Mouse (Mus musculus): ENCODE results near the gene Cdx2. TPM values are rescaled to one million over a fixed set of nuclear protein-coding genes. Genes with fewer than 3 reads are reported as not detected.

Cdx2 gene
- polyA plus RNA-seq, 1 experiment: 344 TPM

DNA sequence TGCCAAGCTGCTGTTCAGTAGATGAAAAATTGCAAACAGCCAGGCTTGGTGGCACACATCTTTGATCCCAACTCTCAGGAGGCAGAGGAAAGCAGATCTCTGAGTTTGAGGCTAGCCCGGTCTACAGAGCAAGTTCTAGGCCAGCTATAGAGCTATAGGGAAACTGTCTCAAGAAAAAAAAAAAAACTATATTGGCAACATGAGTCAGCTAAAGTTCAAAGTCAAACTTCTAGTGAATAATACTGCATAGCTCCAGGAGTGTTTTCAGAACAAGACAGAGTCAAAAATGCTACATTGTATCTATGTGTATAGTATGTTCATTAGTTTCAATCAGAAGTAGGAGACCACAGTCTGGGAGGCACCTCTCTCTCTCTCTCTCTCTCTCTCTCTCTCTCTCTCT lies 46.9 kb downstream of the Cdx2 start:
- Histone ChIP-seq H3K27ac (ENCODE audit: insufficient read depth, low read depth, low read length) (peak overlapping the region; percentile 63), H3K36me3 (ENCODE audit: control insufficient read depth, insufficient read depth, low read length) (no peaks in the 10 kb centered on the region), H3K27me3 (ENCODE audit: control insufficient read depth, insufficient read depth, low read length) (no peaks in the 10 kb centered on the region), H3K4me3 (ENCODE audit: low read depth, low read length) (no peak overlapping the region), H3K4me1 (ENCODE audit: control insufficient read depth, insufficient read depth, insufficient read length, low read length) (peaks cover 11% of the 10 kb centered on the region; the same call in 1 of the 2 replicates)
- 50% methylated on average over 1 of the region's 1 CpGs for WGBS
- no peak for TF ChIP-seq POLR2A (IDR thresholded peaks at IDR 0.05; ENCODE audit: low read depth, low read length)
- no peak for TF ChIP-seq CTCF (IDR thresholded peaks at IDR 0.05; ENCODE audit: extremely low read depth, insufficient read length, insufficient replicate concordance, low read depth, low read length)

Other genes starting within 250 kb of the Cdx2 start
- gene Lnx2, start 230.7 kb downstream of the Cdx2 start, polyA plus RNA-seq (2012; rRNA removed): 24.6 and 44.9 TPM in 2 replicates
- 17.2 and 33.0 TPM in 2 replicates for gene Polr1d, start 230.2 kb downstream of the Cdx2 start, polyA plus RNA-seq (2012; rRNA removed)
- gene Gsx1, start 118.6 kb downstream of the Cdx2 start, polyA plus RNA-seq (2012; rRNA removed): not detected in 2 replicates
- gene Pdx1, start 37.3 kb downstream of the Cdx2 start, polyA plus RNA-seq (2012; rRNA removed): 0.32 and 65.5 TPM in 2 replicates
- gene Urad, start 15.2 kb upstream of the Cdx2 start, polyA plus RNA-seq (2012; rRNA removed): 3.1 and 4.7 TPM in 2 replicates
- 0.32 and 0.53 TPM in 2 replicates for gene Flt3, start 93.2 kb upstream of the Cdx2 start, polyA plus RNA-seq (2012; rRNA removed)
- 5.3 and 18.1 TPM in 2 replicates for gene Pan3, start 122.9 kb upstream of the Cdx2 start, polyA plus RNA-seq (2012; rRNA removed)

Data from small intestine, adult 2 months (tissue).